Mouse (Mus musculus) retina, postnatal 7 days (tissue): ENCODE results near the gene Tmem256.
A peak's percentile ranks its signal among the peaks of the same experiment; 100 is the strongest.
"Not testable (repeated sequence)": the region's sequence is repeated elsewhere in the genome, so short reads cannot be mapped to it uniquely, and the experiment has no call there.

Experiments
- DNase-seq: peaks from one replicate; pipeline ENCODE4 v3.0.0-alpha.2; 2012; ENCODE audit warnings: low read depth, low spot score

Tmem256 gene

DNA sequence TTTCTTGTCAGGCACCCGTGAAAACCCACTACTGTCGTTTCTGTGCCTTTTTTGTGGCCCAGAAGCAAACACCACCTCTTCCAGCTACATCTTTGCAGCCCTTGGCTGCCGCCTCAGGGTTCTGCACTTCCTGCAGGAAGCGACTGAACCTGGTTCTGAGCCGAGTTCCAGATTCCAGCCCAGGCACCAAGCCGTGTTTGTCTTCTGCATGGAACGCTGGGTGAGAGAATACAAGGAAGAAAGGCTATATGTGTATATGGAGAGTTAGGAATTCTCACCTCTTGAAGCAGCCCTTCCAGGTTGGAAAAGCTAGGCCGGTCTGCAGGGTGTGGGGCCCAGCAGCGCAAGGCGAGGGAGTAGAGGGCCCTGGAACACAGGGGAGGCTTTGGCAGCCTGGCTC is 16.4 kb downstream of the Tmem256 start:
- DNase-seq = no peak

DNA sequence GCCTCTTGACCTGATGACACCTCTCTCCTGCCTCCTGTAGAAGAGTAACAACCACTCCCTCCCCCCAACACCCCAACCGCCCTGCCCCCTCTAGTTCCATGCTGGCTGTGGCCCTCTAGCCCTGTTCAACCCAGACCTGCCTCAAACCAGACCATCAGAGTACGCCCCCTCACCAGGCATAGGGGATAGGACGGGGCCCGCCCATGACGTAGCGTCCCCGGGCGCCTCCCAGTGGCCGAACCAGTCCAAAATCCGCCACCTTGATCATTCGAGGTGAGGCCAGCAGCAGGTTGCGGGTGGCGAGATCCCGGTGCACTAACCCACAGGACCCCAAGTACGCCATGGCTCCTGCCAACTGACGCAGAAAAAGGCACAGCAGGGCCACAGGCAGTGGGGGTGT is 17.0 kb downstream of the Tmem256 start:
- DNase-seq = no peak

DNA sequence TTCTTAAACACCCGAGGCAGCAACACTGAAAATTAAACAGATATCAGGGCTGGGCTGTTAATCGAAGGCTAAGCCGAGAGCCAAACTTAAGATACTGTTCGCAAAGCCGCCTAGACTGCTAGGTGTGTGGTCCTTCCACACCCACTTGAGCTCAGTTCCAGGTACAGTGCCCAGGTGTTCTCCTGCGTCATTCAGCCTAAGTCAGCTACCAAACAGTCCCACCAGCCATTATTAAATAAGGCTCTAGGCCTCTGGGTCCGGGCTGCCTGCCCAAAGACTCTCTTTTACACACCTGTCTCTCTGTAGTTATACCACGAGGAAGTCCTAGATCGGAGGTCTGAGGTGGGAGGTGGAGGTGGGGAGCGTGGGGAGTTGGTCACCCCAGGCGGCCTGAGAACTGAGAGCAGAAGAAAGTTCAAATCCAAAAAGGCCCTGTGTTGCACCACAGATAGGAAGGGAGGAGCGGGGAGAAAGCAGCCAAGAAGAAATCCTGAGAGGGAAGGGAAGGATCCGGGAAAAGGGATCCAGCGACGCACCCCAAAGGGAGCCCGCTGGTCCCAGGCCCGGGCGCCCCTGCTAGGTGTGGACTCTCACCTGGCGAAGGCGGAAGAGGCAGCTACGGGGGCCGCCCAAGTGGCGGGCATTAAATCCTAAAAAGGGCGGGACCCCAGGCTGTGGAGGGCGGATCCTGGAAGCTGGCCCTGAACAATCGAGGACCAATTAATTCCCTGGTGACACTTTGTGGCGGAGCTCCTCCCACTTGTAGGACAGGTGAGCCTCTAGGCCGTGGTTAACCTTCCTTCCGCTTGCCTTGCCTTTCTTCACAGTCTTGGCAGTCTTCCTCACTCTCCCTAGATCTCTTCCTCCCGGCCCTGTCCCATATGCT is 20.0 kb downstream of the Tmem256 start, which contains the start of gene Tnk1:
Tnk1 (minus strand) TSS at position 618 of the 886 bp plus-strand sequence.
- no peak for DNase-seq

DNA sequence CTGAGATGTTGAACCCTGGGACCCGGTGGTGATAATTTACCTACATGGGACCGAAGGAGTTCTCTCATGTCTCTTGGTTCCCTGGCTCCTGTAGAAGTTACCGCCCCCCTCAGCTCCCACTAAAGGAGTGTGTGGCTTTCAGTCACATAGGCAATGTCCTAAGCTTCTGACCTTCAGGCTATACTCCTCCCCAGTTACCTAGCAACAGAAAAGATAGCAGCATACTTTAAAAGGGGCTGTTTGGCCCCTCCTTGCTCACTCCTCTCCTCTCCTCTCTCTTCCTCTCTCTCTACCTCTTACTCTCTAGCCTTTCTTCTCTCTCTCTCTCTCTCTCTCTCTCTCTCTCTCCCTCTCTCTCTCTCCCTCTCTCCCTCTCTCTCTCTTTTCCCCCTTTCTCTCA is 25.4 kb downstream of the Tmem256 start:
- not testable (repeated sequence) for DNase-seq

DNA sequence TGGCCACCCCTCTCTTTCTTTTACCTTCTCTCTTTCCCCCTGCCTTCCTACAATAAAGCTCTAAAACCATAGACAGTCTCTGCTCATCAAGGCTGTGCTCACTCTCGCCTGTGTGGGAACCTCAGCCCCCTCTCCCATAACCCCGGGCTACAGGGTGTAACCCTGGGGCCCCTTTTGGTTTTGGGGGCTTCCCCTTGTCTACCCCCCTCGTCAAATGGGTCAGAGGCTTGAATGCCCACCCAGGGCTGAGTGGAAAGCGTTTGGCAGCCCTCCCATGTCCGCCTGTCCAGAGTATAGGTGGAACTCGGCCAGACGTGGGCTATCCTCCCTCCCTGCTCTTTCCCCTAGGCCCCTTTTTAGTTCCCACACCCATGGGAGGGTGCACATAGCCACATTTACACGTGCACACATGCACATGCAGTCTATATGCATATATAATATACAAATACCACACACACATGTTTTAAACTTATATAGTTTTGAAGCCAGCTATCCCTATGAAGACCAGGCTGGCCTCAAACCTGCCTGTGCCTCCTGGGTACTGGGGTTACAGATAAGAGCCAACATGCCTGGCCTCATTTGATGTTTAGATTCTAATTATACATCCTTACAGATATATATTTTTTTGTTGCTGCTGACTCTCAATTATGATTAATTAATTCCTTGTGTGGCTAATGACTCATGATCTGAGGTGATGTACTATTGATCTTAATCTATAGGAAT is 26.0 kb downstream of the Tmem256 start:
- no peak for DNase-seq

DNA sequence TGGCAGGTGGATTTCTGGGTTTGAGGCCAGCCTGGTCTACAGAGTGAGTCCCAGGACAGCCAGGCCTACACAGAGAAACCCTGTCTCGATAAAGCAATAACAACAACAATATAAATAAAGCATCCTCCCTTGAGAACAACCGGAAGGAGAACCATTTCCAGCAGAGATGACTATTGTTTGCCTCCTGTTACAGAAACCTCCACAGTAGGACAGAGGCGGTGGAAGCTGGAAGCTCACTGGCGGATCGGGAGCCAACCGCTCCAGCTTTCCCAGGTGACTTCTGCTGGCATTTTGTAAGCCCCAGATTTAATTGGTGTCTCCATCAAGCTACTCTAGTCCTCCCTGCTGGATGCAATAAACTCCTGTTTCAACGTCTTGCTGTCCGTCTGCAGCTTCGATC is 27.2 kb downstream of the Tmem256 start:
- DNase-seq = no peak

DNA sequence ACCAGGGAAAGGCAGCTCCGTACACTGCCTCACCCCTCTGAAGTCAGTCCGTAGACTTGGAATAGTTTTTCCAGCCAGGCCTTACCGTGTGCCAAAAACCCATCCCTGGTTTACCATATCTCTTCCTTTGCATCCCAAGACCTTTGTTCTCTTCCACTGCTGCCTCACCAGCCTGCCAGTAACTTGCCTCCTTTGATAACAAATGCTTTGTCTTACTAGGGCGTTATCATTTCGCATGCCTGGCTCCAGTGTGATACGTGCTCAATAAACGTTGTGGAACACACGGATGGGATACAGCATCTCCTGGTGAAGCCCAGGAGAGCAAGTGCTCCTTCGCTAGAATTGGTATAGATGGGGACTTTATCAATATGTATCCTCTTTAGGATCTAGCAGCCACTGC is 29.0 kb downstream of the Tmem256 start:
- DNase-seq = no peak

DNA sequence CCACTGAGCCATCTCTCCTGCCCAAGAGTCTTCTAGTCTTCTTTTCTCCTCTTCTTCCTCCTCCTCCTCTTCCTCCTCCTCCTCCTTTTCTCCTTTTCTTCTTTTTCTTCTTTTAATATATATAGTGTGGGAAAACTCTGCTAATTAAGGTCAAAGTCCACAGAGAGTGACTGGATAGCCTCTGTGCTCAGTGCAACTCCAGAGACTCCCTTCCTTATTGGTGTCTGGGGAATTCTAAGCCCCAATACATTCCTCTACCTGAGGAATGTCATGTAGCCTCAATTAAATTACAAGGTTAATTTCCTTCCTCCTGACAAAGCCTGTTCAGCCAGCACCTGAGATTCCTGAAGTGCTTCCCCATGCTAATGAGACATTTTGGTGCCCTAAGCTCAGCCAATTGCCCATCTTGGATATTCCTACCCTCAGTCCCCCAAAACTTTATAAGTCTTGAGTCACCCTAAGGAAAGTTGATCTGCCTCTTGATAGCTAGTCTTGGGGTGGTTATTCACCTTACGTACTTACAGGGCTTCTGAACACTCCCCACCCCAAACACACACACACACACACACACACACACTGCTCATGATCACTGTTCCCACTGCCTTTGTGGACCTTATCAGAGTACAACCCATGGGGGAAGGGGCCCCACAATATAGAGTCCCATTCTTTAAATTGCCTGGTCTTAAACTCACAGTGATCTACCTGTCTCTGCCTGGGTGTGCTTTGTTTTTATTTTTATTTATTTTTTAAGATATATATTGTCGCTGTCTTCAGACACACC is 32.2 kb downstream of the Tmem256 start:
- DNase-seq = no peak

DNA sequence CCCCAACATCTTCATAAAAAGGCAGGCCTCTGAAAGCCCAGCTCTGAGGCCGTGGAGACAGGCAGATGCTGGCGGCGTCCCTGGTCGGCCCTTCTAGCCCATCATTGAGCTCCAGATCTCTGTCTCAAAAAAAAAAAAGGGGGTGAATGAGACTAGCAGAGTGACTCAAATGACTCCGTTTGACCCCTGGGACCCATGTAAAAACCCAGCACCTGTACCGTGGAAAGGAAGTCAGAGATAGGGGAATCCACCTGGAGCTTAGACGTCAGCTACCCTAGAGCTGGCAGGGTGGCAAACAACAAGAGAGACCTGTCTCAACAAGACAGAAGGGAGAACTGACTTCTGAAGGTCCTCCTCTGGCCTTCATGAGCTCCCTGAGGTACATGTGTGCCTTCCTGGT is 33.5 kb downstream of the Tmem256 start:
- DNase-seq = no peak

DNA sequence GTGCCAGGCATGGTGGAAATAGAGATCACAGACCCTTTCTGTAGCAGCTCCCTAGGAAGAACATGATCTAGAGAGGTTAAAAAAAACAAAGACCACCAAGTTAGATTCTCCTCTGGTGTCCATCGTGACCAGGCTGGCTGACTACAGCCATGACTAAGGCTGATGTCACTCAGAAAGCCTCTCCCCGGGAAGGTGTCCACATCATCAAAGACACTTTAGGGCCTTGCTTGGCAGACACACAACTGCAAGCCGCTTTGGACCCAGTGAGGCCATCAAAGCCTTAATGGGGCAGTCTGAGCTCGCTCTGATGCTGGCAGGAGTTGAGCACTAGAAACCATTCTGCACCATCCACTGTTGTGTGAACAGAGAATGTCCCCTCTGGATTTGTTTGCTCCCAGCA is 34.1 kb downstream of the Tmem256 start:
- DNase-seq = no peak

DNA sequence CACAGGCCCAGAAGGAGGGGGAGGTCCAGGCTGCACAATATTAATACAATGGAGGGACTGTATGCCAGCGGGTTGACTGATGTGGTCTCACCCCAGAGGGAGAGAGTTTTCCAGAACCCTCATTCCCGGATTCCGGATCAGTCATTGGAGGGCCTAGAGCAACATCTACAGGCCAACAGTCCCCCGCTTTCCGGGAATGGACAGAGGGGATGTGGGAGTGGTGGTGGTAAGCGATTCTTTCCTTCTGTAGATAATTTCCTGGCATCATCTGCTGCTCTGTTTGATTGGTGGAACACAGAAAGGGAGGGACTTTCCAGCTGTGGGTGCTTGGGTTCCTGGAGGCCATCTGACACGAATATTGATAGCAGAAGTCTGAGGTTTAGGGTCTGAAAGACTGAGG is 37.9 kb downstream of the Tmem256 start:
- DNase-seq = no peak

DNA sequence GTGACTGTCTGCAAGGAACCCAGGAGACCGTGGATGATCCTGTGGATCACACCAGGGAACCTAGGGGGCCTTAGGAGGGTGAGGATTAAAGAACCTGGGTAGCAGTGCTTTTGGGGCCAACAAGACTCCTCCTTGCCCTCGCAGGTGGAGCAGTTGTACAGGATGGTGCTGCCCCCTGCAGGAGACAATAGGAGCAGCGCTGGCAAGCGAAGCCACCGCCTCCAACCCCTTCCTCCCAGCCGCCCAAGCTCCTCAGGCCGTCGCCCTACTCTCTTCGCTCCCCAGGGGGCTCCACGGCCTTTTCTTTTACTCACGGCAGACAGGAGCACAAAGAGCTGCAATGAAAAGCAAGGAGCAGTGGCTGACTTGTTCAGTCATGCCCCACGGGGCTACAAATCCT is 38.6 kb downstream of the Tmem256 start:
- peak; percentile 78 for DNase-seq

DNA sequence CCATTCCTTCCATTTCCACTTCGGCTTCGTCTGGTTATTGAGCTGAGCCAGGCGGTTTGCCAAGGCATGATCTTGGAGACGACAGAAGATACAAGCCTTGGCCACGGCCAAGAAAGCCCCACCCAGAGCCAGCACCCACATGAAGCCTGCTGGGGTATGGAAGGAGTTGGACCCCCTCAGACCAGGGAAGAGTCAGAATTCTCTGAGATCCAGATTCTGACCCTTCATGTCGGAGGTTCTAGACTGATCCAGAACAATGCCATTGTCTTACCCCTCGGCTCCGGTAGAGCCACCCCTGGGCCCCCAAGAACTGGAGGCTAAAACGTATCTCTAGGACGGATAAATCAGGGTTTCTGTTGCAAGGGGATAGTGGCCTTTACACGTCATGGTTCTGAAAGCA is 39.6 kb downstream of the Tmem256 start, which contains the start of gene Tmem95:
Tmem95 (minus strand) TSS at position 141 of the 400 bp plus-strand sequence.
- no peak for DNase-seq

DNA sequence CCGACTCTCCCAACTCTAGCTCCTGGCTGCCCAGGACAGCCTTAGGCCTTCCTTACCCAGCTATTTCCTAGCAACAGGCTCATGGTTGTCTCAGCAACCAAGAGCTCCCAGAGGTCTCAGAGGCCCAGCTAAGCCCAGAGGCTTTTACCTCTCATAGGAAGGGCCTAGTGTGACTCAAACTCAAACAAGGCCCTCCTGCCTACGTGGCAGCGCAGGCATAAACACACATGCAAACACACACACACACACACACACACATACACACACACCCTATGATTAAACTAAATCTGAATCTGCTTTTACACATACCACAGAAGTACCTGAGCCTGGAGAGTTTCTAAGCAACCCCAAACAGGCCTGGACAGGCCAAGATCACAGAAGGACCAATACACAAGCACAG is 40.1 kb downstream of the Tmem256 start:
- no peak for DNase-seq

DNA sequence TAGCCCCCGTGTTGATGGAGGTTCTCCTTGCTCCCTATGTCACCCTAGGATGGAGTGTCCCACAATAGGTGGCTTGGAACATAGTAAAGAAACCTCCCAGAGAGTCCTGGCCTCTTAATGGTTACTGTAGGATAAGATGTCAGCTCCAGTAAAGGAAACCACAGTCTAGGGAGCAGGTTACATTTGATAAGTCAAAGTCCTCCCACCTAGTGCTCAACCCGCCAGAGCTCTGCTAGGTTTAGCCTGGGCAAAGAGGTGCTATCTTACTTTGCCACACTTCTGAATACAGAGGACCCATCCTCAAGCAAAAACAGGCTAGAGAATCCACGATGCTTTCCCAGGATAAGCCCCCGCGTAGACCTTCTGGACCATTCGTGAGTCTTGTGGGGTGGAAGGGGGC is 40.6 kb downstream of the Tmem256 start:
- no peak for DNase-seq

DNA sequence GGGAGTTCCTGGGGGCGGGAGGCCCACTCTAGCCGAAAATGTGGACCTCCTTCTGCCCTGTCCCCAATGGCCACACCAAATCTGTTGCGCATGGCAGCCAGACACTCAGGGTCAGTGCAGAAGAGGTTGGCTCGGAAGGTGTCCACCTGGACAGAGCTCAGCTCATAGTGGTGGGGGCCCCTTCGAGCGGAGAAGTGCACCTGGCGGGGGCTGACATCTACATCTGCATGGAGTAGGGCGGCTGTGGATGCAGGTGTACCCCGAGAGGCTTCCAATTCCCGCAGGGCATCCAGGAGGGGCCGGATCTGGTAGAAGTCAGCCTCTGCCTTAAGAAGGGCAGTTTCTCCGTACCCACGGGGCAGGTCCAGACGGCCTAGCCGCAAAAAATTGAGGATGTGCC is 41.4 kb downstream of the Tmem256 start:
- no peak for DNase-seq

DNA sequence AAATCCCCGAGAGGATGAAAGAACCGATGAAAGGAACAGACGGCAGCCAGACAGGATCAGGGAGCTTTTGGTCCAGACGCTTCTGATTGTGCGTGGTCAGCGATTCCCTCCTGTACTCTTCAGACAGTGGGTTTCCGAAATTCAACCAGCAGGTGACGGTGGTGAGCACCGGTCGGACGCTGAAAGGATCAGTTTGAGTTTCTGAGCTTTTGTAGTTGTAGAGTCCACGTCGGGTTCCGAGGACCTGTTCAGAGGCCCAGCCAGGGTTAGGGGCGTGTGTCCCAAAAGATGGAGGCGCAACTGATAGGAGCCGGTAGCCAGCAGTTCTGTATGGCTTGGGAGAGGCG is 42.2 kb downstream of the Tmem256 start:
- DNase-seq = peak; percentile 53

DNA sequence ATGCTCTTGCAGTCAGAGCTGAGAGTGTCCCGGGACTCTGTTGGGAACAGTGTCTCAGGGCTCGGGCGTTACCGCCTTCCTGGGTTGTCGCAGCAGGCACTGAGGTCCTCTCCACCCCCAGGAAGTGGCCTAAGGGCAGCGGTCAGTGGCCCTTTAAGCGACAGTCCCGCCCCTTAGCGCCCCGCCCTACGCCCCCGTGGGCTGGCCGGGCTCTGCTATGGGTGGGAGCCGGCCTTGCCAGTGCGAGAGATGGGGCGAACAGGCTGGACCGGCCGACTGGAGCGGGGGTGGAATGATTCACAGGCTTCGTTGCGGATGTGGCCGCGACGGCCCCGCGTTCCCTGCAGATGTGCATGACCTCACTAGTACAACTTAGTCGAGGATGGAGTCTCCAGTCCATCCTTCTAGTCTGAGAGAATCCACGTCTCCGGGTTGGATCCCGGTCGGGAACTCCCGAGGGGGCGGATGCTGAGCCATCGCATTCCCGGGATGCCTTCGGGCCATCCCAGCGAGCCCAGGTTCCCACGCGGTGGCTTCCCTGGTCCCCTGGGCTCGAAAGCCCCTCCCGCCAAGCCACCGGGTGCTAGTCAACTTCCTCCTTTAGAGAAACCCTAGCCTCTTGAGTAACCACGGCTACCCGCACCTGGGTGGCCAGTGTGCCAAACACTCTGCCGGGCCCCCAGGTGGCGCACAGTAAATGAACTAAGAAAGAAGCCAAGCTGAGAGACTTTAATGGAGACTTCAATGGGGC is 42.7 kb downstream of the Tmem256 start, which contains the start of gene Kctd11:
Kctd11 (minus strand) TSS at position 554 of the 751 bp plus-strand sequence.
- peak; percentile 59 for DNase-seq

DNA sequence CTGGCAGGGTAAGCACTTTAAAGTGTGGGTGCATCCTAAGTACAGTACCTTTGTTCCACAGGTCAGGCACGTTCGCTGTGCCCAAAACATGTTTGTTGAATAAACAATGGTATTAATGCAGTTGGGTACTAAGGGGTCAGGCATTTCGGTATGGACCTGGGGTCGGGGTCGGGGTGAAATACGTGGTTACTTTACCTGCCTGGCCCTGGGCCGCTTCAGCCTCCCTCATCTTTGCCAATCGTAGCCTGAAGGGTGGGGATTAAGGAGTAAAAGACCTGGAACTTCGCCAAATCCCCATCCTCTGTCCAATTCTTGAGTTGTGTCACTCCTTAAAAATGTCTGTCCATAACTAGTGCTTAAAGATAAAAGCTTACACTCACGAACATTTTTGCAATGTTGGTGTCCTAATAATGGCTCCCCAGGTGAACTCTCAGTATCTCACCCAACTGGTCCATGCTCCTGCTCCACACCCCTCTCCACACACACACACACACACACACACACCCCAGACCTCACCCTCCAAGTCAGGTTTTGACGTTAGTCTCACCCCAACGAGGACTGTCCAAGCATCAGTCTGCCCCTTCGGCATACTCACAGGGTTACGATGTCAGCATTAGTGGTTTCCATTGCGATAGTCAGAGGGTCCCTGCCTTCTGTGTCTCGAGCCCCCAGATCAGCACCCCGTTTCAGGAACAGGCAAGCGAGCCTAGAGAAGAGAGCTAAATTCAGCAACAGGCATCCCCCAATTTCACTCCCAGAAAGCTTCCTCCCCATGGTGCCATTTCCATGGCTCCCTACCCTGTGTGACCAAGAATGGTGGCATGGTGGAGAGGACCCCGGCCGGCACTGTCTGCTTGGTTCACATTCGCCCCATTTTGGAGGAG is 43.7 kb downstream of the Tmem256 start:
- DNase-seq = no peak

DNA sequence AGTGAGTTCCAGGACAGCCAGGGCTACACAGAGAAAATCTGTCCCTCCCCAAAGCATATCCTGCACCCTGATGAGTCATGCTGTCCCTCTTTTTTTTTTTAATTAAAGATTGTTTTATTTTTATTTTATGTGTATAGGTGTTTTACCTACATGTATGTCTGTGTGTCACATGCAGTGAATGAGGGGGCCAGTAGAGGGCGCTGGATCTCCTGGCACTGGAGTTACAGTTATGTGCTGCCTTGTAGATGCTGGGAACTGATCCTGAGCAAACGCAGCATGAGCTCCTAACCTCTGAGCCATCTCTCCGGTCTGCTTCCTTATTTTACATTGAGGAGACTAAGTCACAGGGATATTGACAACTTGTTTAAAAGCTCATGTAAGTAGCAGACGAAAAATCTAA is 44.8 kb downstream of the Tmem256 start:
- DNase-seq = no peak
